Mouse (Mus musculus) CD4-positive naive resting alpha-beta T cell, adult 57 days (primary cell): Measurements from ENCODE around the gene Ube2g2. TPM values are rescaled to one million over a fixed set of nuclear protein-coding genes. Genes with fewer than 3 reads are reported as not detected.

Source experiments
- total RNA-seq: library from RNA; stranded (reverse); gene quantifications from one replicate; pipeline ENCODE4 v1.2.4, GENCODE M21; 2023

Ube2g2 gene
- 36.8 TPM for total RNA-seq

DNA sequence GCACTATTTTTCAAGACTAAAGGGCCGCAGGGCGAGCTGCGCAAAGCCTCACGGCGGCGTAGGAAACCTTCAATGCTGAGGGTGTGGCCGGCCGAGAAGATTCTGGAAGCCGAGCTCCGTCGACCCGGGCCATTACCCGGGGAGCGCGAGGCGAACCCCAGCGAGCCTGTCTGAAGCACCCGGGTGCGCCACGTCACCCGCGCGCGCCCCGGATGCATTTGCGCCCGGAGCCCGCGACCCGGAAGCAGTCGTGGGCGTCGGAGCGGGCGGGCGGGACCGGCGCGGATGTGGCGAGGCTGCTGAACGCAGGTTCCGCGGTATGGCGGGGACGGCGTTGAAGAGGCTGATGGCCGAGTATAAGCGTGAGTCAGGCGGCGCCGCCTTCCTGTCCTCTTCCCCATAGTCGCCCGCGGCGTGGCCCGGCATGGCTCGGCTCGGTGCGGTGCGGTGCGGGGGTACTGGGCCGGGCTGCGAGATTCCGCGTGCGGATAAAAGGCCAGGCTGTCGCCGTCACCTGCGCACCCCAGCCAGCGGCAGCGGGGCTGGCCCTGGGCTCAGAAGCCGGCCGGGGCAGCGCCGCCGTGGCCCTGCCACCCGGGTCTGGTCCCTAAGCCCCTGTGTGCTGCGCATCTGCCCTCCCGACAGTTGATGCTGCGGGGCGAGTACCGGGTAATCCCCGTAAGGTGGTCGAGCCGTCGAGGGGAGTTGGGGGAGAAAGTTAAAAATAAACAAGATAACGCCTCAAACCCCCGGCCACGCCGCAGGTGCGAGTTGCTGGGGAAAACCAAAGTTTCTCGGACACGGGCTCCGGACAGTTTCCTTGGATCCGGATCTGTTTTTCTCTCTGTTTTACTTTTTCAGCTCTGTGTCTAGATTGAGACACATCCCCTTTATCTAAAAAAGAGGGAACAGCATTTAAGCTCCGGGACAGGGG is at the start of gene Ube2g2:
TSS of gene Ube2g2 (plus strand) at position 221 of the 934 bp plus-strand sequence.

DNA sequence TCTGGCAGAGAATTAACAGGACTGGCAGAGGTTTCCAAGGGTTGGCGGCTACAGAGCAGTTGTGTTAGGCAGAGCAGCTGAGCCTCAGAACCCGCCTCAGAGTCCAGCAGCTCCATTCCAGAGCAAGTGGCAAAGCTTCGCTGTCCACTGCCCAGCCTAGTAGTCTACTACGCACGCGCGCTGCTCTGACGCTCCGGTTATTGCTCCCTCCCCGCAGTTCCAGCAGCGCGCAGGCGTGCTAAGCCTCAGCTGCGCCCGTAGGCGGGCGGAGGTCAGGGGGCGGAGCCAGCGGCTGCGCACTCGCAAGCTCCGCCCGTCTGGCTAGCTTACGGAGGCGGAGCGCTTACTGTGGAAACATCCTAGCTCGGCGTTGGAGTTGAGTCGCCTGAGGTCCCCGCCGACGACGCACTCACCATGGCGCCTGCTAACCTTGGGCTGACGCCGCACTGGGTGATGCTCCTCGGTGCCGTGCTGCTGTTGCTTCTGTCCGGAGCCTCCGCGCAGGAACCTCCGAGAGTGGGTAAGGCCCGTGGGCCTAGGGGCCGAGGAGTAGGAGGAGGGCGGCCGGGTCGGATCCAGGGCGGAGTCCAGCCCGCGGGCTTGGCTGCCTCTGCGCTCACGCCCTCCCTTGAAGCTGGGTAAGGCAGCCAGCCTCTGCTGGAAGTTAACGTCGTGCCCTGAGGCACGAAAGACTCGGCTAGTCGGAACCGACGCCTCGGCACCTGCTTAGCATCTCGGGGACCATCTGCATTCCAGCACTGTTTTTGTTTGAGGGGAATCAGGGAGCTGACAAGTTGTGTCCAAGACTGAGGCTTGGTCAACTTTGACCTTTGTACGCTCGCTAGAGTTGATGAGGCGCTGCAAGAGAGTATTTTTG is 40.4 kb upstream of the Ube2g2 start, which contains the start of gene Pttg1ip:
TSS of gene Pttg1ip (plus strand) at position 313 of the 877 bp plus-strand sequence.

DNA sequence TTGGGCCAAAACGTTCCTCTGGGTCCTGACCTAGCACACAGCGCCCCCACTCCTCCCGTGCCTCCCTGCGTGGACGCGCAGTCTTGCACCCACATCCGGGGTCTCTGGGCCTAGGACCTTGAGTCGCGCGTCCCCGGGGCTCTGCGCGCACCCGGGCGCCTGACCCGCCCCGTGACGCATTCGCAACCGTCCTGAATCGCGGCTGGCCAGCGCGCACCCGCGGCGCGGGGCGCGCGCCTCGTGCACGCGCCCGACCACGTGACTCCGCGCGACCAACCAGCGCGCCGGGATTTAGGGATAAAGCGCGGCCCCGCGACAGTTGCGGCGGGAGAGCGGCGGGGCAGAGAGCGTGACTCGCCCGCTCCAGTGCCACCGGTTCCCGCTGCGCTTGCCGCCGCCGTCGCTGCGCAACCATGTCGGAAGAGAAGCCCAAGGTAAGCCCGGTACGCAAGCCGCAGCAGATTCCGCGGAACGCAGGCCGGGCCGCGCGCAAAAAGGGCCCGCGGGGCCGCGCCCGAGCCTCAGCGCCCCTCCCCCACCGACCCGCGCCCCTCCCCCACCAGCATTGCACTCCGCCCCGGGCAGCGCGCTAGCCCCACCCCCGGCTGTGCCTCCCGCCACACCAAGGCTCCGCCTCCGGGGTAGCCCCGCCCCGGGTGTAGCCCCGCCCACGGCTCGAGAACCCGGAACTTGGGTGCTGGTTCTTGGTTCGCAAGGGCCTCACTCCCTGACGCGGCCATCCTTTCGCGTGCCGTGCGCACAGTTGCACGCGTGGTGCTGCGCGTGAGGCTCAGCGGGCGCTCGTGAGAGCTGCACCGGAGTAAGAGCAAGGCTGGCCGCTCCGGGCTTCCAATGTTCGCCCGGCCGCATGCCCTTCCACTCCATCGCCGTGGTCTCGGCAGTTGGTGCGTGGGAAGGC is 15.9 kb upstream of the Ube2g2 start, which contains the start of the genes Sumo3 and Gm49325:
TSS of gene Sumo3 (plus strand) at position 190 of the 919 bp plus-strand sequence.
TSS of gene Gm49325 (plus strand) at position 290 of the 919 bp plus-strand sequence.

DNA sequence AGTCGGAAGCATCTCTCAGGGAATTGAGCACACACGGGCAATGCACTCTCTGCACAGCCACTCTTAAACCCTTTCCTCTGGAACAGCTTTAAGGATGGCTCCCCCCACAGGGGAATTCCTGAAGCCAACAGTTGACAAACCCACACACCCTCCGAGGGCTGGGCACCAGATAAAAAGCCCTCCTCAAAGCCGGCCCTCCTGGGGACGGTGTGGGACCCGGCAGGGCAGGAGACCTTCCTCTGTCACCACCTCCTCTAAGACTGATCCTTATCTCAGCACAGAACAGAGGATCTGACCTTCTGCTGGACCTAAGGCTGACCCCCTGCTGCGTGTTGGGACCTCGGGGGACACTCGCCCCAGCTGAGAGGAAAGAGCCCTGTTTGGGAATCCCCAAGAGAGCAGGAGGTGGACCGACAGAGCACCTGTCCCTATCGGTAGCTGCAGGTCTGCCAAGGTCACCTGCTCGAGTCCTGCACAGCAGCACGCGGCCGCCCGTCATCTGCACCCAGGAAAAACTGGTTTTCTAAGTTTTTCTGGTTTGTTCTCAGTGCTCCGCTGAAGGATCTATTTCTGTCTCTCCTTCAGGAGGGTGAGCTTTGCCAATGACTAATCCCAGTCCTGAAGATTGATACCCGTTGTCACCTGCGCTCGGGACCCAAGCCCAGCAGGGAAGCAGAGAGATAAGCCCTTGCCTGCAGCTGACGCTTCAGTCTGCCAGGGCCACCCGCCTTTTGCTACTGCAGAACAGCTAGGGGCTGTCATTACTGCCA is 64.0 kb downstream of the Ube2g2 start, which contains the start of gene Tspear:
TSS of gene Tspear (plus strand) at position 675 of the 770 bp plus-strand sequence.

DNA sequence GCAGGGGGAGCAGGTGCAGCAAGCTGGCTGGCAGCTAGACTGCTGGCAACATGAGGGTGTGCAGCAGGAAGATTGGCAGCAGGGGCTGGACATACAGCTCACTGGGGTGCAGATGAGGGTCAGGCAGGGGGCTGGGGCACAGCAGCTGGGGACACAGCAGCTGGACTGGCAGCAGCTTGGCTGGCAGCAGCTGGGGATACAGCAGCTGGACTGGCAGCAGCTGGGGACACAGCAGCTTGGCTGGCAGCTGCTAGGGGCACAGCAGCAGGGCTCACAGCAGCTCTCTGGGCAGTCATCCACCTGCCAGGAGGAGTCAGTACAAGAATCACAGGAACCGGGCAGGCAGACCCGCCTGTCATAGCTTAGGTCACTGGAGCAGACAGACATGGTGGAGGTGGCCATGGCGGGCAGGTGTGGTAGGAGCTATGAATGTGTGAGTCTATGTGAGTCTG is 68.3 kb downstream of the Ube2g2 start, which contains the start of gene Gm19402:
TSS of gene Gm19402 (minus strand) at position 402 of the 452 bp plus-strand sequence.

Other genes starting within 250 kb of the Ube2g2 start
- gene Adarb1, start 204.0 kb upstream of the Ube2g2 start, total RNA-seq, result 2.0 TPM
- gene Fam207a, start 106.5 kb upstream of the Ube2g2 start, total RNA-seq, result 23.2 TPM
- gene Itgb2, start 92.0 kb upstream of the Ube2g2 start, total RNA-seq, result 254 TPM
- 109 TPM for gene Pttg1ip, start 40.6 kb upstream of the Ube2g2 start, total RNA-seq
- 61.4 TPM for gene Sumo3, start 16.2 kb upstream of the Ube2g2 start, total RNA-seq
- gene Gm49325, start 16.1 kb upstream of the Ube2g2 start, total RNA-seq, result not detected
- 0.44 TPM for gene Tspear, start 64.3 kb downstream of the Ube2g2 start, total RNA-seq
- gene Gm19402, start 68.5 kb downstream of the Ube2g2 start, total RNA-seq, result not detected
- gene Gm9508, start 75.0 kb downstream of the Ube2g2 start, total RNA-seq, result not detected
- not detected for gene Gm10272, start 84.4 kb downstream of the Ube2g2 start, total RNA-seq
- gene Gm10024, start 89.2 kb downstream of the Ube2g2 start, total RNA-seq, result not detected
- not detected for gene Gm10142, start 93.5 kb downstream of the Ube2g2 start, total RNA-seq
- not detected for gene Krtap12-1, start 98.3 kb downstream of the Ube2g2 start, total RNA-seq
- gene Gm10100, start 104.2 kb downstream of the Ube2g2 start, total RNA-seq, result not detected
- not detected for gene Gm18596, start 120.4 kb downstream of the Ube2g2 start, total RNA-seq
- gene Gm9736, start 129.1 kb downstream of the Ube2g2 start, total RNA-seq, result not detected
- gene Gm3233, start 137.4 kb downstream of the Ube2g2 start, total RNA-seq, result not detected
- not detected for gene Gm3238, start 149.1 kb downstream of the Ube2g2 start, total RNA-seq
- gene Gm7138, start 154.7 kb downstream of the Ube2g2 start, total RNA-seq, result not detected
- not detected for gene Gm3250, start 160.3 kb downstream of the Ube2g2 start, total RNA-seq
- not detected for gene Gm7137, start 165.9 kb downstream of the Ube2g2 start, total RNA-seq
- gene Gm9639, start 172.8 kb downstream of the Ube2g2 start, total RNA-seq, result not detected
- not detected for gene Gm19668, start 176.9 kb downstream of the Ube2g2 start, total RNA-seq
- gene Gm9507, start 189.6 kb downstream of the Ube2g2 start, total RNA-seq, result not detected
- not detected for gene Gm2696, start 192.4 kb downstream of the Ube2g2 start, total RNA-seq
- gene Krtap10-4, start 204.8 kb downstream of the Ube2g2 start, total RNA-seq, result not detected
- not detected for gene Krtap10-10, start 213.7 kb downstream of the Ube2g2 start, total RNA-seq
- not detected for gene Gm36176, start 224.5 kb downstream of the Ube2g2 start, total RNA-seq
- gene Gm10318, start 230.6 kb downstream of the Ube2g2 start, total RNA-seq, result not detected
- not detected for gene Gm3285, start 239.7 kb downstream of the Ube2g2 start, total RNA-seq